Comparison of ENCODE assay signal across 7 mouse cellular contexts in the genomic region with DNA sequence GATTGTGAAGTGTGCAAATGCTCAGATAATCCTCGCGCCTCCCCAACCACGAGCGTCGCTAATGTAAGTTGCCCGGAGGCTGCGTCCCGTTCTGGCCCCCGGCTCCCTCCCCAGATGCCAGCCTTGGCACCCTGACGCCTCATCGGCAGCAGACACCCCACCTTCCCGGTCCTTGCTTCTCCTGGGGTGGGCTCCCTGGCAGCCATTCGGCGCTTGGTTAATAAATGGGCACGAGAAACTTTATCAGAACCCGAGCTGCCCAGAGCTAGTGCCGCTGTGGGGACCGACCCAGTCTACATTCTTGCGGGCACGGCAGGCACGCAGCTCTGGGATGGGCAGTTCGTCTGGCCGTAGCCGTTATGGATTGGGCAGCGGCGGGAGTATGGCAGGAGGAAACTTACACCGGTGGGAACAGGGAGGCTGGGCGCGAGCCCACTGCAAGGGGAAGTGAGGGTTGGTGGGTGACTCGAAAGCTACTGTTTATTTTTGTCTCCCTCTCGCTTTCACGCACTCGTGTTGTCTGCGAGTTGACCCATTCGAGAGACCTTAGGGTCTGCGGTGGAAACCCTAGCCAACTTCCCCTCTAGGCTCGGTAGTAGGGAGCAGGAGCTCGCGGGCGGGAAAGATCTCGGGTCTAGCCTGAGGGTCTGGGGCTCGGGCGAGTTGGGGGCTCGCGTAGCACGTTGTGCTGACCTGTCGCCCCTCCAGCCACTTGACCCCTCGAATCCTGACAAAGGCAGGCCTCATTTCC. TPM values are rescaled to one million over a fixed set of nuclear protein-coding genes. Genes with fewer than 3 reads are reported as not detected.
DNase-seq lines count a peak whose midpoint lies in the region; ATAC-seq and TF ChIP-seq lines count a peak whose summit lies in the region.

No protein-coding gene starts in this region.

- H3K4me1 ChIP-seq in cerebellum, adult 2 months (ENCODE audit: control insufficient read depth, insufficient read depth, low read length), result peaks cover 20% of the 10 kb centered on the region
- peaks cover 45% of the 10 kb centered on the region for H3K4me1 ChIP-seq in forebrain, embryonic 15.5 days
- peaks cover 55% of the 10 kb centered on the region for H3K4me1 ChIP-seq in hindbrain, embryonic 10.5 days (replicated peaks)
- H3K4me1 ChIP-seq in midbrain, embryonic 10.5 days, result peaks cover 52% of the 10 kb centered on the region

- H3K4me2 ChIP-seq in forebrain, embryonic 15.5 days (replicated peaks), result peak overlapping the region; percentile 60

- H3K4me3 ChIP-seq in cerebellum, adult 2 months (replicated peaks; ENCODE audit: insufficient read depth, low read depth, low read length), result peak overlapping the region; percentile 76
- H3K4me3 ChIP-seq in forebrain, embryonic 15.5 days, result peak overlapping the region; percentile 87
- peak overlapping the region; percentile 73 for H3K4me3 ChIP-seq in hindbrain, embryonic 10.5 days
- H3K4me3 ChIP-seq in midbrain, embryonic 10.5 days, result peak overlapping the region; percentile 94

- intact Hi-C loops in left cerebral cortex, postnatal 4 days (cut with DNase I), result no loop called here

- no peaks in the 10 kb centered on the region for H3K36me3 ChIP-seq in forebrain, embryonic 15.5 days
- peaks cover 8% of the 10 kb centered on the region for H3K36me3 ChIP-seq in hindbrain, embryonic 10.5 days
- H3K36me3 ChIP-seq in midbrain, embryonic 10.5 days, result peaks cover 8% of the 10 kb centered on the region

- peak overlapping the region; percentile 99 for H3K9ac ChIP-seq in forebrain, embryonic 15.5 days (replicated peaks)

- H3K9me3 ChIP-seq in forebrain, embryonic 15.5 days, result no peaks in the 10 kb centered on the region
- H3K9me3 ChIP-seq in hindbrain, embryonic 10.5 days, result no peaks in the 10 kb centered on the region
- H3K9me3 ChIP-seq in midbrain, embryonic 10.5 days (replicated peaks), result no peaks in the 10 kb centered on the region

- H3K27ac ChIP-seq in cerebellum, adult 2 months (ENCODE audit: insufficient read depth, low read length), result peak overlapping the region; percentile 95
- peak overlapping the region; percentile 100 for H3K27ac ChIP-seq in forebrain, embryonic 15.5 days (replicated peaks)
- peak overlapping the region; percentile 99 for H3K27ac ChIP-seq in hindbrain, embryonic 10.5 days
- peak overlapping the region; percentile 100 for H3K27ac ChIP-seq in midbrain, embryonic 10.5 days (replicated peaks)

- peak; percentile 41 for DNase-seq in T-cell, adult 2 months (ENCODE audit: low spot score)
- peak; percentile 65 to 79 for DNase-seq in cerebellum, adult 2 months
- DNase-seq in hindbrain, embryonic 10.5 days (ENCODE audit: low spot score), result peak; percentile 80
- peak; percentile 55 for DNase-seq in left cerebral cortex, postnatal 4 days
- peak; percentile 72 for DNase-seq in midbrain, embryonic 10.5 days (ENCODE audit: low spot score)
- peak; percentile 52 for DNase-seq in right cerebral cortex, postnatal 4 days

- WGBS in cerebellum, adult 2 months, result under 1% methylated on average over 48 of the region's 48 CpGs
- under 1% methylated on average over 48 of the region's 48 CpGs for WGBS in forebrain, embryonic 15.5 days
- WGBS in hindbrain, embryonic 10.5 days, result under 1% methylated on average over 48 of the region's 48 CpGs
- under 1% methylated on average over 48 of the region's 48 CpGs for WGBS in midbrain, embryonic 10.5 days

- no peaks in the 10 kb centered on the region for H3K27me3 ChIP-seq in cerebellum, adult 2 months (ENCODE audit: control insufficient read depth, insufficient read depth, low read length)
- H3K27me3 ChIP-seq in forebrain, embryonic 15.5 days, result no peaks in the 10 kb centered on the region
- H3K27me3 ChIP-seq in hindbrain, embryonic 10.5 days (ENCODE audit: insufficient read depth, poor library complexity, severe bottlenecking), result no peaks in the 10 kb centered on the region
- no peaks in the 10 kb centered on the region for H3K27me3 ChIP-seq in midbrain, embryonic 10.5 days (ENCODE audit: low read depth, poor library complexity, severe bottlenecking)

- TF ChIP-seq CTCF in cerebellum, adult 2 months (IDR thresholded peaks at IDR 0.05; ENCODE audit: borderline replicate concordance, insufficient read depth, low read depth, low read length), result no peak

- no peak for ATAC-seq in forebrain, embryonic 15.5 days (replicated peaks)

- TF ChIP-seq POLR2A in cerebellum, adult 2 months (IDR thresholded peaks at IDR 0.05; ENCODE audit: borderline replicate concordance, insufficient read depth, low read length), result no peak; the same call in 1 of the 2 replicates

RNA-seq across cellular contexts. Expression of gene Anp32a, which starts 1.5 kb away (rescaled TPM):
- polyA plus RNA-seq in cerebellum, adult 2 months (2012; rRNA removed), result 421 and 445 TPM in 2 replicates
- polyA plus RNA-seq in forebrain, embryonic 15.5 days (2015; fragmentation: Nextera tagmentation; extraction: Ambion mirVana), result 168 and 174 TPM in 2 replicates
- 211 and 251 TPM in 2 replicates for polyA plus RNA-seq in hindbrain, embryonic 10.5 days (2016; fragmentation: Nextera tagmentation; extraction: Ambion mirVana)
- total RNA-seq in left cerebral cortex, postnatal 4 days (2021), result 100 to 1,000 TPM; 231 to 251 TPM
- 237 and 298 TPM in 2 replicates for polyA plus RNA-seq in midbrain, embryonic 10.5 days (2016; fragmentation: Nextera tagmentation; extraction: Ambion mirVana)
